Mouse (Mus musculus) kidney, adult 18-20 months (tissue): Measurements from ENCODE around the gene Il11.
A peak's percentile ranks its signal among the peaks of the same experiment; 100 is the strongest.

Source experiments
- DNase-seq: peaks from one replicate; pipeline ENCODE4 v3.0.0; 2021

Gene Il11

DNA sequence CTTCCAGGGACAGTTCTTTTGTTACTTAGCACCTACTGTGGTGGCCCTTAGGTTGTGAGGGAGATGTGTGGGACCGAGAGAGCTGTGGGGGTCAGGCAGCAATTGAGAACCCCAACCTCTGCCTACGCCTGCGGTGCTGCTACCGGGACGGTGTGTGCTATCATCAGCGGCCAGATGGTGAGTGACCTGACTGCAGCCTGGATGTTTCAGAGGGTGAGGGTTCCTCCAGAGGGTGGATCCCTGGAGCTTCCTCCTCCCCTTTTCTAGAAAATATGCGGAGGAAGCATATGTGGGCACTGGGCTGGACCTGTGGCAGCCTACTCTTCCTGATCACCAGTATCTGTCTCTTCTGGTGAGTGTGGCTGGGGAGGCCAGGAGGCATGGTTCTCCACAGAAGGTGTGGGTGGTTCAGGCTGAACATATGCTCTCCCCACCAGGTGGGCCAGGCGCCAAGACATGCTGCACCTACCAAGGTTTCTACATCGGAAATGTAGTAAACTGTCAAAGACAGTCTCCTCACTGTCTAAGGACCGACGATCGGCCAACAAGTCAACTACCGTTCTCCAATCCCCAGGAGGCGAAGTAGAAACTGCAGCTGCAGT, 1.1 kb upstream of the Il11 start:
- no peak for DNase-seq

DNA sequence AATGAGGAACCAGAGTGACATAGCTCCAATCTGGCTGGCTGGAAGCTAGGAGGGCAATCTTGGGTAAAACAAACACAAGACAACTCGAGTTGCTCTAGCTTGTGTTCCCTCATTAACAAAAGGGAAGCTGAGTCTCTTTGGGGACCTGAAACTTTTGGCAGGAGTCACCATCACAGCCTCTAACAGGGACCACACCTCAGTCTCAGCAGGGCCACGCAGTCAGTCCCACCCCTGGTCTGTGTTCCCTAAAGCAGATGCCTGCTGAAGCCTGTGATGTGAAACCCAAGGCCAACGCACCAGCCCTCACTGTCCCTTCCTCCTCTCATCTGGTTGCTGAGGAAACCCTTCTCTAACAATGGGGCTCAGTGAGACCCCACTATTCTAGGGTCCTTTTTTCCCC, 529 bp downstream of the Il11 start:
- DNase-seq: no peak

DNA sequence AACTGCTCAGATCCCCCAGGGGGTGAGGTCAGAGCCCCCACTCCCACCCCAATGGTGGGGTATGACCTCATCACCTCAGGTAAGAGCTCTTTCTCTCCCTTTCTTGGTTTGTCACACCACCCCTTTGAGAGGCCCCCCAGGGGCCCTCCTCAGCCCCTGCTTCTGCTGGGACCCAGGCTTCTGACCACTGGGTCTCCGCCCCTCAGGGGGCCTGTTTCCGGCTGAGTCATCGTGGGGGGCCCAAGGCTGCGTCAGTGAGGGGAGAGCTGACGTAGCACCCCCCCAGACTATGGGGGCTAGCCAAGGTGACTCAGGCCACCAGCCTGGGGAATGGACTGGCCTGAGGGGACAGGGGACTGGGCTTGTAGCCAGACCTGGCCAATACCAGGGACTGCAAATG, 2.7 kb downstream of the Il11 start:
- DNase-seq: no peak

DNA sequence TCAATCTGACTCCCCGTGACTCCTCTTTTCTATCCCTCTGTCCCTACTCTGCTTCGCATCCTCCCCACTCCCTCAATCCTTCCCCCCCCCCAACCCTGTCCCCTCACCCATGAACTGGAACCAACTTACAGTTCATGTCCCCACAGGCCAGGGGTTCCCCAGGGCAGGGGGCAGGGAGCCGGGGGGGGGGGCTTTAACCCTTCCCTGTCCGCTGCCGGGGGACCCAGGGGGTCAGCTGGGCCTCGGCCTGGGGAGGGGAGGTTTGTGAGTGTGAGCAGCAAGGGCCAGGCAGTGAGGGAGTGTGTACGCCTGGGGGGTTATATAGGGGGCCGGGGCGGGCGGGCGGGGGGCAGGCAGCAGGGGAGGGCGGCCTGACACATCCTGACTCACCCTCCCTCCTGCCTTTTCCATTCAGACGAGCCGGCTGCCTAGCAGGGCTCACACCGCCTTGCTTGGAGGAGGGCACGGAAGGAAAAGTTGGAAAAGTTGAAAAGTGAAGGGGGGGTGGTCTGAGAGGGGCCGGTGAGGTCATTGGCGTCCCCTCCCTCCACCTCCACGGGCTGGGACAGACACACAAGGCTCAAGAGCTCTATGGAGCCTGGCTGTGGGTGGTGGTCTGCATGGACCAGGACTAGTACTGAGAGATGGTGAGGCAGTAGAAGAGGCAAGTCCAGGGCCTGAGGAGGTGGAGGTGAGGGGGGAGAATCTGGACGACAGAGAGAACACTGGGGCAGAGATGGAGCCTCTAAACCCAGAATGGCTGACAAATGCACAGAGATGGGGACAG, 4.6 kb downstream of the Il11 start:
- no peak for DNase-seq

DNA sequence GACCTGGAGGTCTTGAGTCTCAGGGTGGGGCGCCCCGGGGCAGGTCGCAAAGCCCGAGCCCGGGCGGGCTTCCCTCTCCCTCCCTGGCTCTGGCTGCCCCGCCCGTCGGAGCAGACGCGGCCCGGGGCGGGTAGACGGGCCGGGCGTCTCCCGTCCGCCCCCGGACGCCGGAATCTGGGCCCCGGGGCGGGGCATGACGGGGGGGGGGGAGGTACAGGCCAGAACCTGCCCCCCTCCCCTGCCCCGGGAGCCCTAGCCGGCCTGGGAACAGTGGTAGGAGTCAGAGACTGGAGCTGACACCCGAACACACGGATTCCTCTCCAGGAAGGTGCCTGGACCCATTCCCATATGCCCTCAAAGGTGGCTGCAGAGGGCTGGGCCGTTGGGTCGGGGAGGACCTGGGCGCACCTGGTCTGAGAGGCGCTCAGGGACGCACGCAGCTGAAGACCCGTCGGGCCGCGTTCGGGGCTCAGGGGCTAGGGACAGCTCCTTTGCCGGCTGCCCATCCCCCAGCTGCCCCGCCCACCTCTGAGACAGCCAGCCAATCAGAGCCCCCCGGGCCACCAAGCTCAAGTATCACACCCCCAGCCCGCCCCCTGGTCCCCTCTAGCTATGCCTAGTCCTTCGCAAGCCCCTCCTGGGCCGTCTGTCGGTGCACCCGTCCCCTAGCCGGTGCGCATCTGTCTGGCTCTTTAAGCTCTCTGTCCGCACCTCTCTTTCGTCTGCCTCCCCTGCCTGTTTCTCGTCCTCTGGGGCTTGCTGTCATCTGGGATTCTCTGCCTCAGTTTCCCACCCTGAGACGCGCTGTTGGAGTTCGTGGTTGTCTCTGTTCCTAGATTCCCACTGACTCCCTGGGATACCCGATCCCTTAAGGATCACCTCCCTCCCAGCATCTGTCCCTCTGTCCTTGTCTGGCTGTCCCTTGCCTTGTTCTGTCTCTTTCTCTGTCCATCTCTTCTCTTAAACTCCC, 5.5 kb downstream of the Il11 start:
- peak; percentile 57 for DNase-seq

DNA sequence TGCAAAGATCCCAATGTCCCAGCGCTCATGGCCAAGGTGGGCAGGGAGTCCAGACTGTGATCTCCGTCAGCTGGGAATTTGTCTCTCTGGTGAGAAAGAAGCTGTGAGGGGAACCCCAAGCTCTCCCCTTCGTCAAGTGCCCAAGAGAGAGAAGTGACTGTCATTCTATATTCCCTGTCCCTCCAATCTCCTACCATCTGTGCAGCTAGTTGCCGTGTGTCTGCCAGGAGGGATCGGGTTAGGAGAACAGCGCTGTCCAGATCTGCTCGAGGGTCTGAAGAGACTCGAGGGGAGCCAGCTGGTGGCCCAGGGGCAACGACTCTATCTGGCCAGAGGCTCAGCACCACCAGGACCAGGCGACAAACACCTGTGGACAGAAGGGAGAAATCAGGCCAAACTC, 6.5 kb downstream of the Il11 start:
- DNase-seq: no peak

DNA sequence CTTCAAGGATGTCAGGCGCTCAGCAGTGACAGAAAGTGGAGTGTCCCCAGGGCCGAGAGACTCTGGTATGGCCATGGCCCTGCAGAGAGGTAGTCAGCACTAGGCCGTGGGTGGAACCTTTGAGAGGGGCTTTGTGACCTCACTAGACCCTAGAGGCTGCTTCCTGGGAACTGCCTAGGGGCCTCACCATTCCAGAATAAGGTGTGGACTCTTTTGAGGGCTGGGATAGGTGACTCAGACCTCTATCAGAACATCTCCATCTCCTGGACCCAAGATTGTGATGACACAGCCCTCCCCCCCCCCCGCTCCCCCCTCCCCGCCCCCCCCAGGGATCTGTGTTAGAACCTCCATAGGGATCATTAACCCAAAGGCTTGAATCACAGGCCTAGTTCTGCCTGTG, 11.5 kb downstream of the Il11 start, which contains the start of gene Fam71e2:
Gene Fam71e2, minus strand, starts transcription at position 101 of the 400 bp plus-strand sequence.
- no peak for DNase-seq

DNA sequence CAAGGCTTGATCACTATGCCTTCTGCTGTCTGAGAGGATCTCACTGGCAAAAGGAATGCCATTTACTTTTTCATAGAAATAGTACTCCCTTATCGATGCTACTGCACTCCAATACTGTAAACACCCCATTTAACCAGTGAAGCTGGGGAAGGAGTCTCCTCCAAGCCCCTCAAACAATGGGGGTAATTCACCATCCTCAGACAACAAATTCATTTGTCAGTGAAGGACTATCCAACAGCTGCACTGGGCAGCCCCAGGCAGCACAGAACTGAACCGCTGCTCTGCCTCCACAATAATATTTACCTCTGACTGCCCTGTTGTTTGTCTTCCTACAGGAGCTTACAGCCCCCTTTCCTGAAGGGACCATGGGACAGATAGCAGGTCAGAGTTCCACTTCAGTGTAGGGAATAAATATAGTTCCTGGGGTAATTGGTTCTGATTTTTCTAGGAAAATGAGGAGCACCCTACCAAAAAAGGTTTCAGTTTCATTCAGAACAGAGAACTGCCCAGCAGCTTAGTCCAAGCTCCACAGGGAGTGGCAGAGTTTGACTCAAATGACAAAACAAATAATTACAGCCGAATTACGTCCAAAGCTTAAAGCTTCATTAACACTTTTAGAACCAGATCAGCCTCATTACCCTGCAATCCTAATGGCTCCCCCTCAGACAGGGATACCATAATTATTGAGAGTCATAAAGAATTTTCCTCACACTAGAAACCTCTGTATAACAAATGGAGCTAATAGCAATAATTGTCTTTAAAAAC, 17.5 kb downstream of the Il11 start:
- DNase-seq: no peak

DNA sequence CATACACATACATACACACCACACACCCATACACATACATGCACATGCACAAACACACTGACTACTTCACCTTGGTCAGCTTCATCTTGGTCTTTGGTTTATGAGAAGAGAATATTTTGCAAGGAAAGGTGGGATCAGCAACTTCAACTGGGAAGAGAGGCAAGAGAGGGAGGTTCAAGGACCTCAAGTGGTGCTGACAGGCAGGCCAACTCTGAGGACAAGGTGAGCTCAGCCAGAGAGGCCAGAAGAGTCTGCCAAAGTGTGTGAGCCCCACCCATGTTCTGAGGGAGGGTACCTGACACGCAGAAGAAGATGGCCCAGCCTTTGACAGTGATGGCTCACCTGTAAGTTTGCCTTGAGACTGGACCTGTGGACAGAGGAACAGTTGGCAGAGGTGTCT, 23.0 kb downstream of the Il11 start:
- DNase-seq: no peak

DNA sequence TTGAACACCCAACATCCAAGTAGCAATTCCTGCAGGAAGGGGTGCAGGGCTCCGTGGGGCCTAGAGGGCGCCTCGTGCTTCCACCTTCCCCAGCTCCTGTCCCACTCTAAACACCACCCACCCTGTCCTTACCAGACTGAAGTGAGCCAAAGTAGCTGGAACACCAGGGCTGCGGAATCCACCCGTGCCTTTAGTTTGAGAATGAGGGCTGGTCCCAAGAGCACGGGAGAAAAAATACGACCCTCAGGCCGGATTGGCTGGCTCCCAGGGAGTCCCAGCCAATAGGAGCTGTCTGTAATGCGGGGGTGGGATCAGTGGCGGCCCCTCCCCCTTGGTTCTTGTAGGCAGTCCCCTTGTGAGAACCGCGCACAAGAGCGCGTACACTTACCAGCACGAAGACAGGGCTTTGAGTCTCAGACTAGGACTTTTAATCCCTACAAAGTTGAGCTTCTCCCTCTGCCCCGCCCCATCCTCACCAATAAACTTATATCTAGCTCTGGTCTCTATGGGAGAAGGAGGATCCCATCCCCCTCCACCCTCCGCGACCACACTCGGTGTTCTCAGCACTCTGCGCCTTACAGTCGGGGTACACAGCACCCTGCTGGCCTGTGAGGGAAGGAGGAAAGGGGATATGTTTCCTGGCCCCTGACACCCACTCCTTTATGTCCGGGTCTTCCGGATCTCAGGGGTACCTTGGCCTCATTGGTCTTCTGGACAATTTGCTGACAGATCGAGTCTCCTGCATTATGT, 29.7 kb downstream of the Il11 start, which contains the start of gene Cox6b2:
Gene Cox6b2, minus strand, starts transcription at position 274 of the 750 bp plus-strand sequence.
- peak; percentile 77 for DNase-seq

DNA sequence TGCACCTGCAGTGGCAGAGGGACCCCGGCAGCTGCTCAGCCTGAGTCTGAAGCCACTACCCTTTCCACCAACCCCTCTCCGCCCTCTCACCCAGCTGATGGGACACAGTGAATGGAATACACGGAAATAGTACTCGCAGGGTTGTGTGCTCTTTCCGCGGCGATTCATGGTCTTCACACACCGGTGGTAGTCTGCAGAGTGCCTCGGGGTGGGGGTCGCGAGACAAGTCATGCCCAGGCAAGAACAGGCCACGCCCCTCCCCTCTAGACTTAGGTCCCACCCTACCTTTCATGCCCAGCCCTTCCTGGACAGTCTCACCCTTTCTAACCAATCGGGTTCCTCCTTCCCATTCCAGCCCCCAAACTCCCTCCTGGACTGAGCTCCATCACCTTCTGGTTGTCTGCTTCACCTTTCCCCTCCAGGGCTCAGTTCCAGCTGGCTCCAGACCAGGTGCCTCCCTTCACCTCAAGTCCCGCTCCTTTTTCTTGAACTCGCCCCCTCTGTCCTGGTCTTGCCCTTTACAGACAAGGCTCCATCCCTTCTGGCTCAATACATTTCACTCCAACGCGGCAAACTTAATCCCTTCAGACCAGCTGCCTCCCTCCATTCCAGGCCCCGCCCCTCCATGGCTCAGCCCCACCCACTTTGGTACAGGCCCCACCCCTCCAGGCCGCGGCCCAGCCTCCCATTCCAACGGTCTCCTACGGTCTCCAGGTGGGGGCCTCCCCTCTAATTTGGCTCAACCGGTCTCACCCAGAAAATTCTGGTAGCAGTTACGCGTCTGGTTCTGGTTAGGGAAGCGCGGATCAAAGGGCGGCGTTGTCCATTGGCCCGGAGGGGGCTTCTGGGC, 30.5 kb downstream of the Il11 start:
- DNase-seq: peak; percentile 55

DNA sequence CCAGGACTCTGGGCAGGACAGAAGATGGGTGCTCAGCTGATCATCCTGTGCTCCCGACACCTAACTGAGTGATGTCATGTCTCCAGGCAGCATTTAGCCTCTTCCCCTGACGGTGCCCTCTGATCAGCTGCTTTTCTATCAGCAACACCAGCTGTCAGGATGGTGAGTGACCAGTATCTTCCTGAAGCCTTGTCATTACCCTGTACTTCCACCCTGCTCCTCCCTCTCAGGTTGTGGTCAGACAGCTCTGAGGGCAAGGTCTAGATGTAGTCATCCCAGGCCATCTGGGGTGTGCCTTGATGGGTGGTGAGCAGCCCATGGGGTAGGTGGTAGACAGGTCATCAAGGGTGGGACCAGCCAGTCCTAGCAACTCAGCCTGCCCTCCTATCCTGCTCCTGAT, 33.5 kb downstream of the Il11 start:
- no peak for DNase-seq

DNA sequence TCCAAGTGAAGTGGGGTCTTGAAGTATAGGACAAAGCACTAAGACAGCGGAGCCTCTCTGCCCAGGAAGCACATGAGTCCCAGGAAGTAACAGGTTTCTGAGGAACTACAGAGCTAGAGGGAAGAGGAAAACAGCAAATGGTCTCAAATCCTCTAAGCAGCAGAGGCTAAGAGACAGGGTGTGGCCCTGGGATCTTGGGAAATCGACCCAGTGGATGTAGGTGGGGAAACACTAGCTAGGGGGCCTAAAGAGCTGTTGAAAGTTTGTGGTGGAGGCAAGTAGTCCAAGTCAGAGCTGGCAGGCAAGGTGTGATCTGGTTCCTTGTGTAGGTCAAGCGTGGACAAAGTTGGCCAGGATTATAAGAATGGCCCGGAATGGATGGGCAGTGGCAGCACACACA, 34.3 kb downstream of the Il11 start:
- no peak for DNase-seq

DNA sequence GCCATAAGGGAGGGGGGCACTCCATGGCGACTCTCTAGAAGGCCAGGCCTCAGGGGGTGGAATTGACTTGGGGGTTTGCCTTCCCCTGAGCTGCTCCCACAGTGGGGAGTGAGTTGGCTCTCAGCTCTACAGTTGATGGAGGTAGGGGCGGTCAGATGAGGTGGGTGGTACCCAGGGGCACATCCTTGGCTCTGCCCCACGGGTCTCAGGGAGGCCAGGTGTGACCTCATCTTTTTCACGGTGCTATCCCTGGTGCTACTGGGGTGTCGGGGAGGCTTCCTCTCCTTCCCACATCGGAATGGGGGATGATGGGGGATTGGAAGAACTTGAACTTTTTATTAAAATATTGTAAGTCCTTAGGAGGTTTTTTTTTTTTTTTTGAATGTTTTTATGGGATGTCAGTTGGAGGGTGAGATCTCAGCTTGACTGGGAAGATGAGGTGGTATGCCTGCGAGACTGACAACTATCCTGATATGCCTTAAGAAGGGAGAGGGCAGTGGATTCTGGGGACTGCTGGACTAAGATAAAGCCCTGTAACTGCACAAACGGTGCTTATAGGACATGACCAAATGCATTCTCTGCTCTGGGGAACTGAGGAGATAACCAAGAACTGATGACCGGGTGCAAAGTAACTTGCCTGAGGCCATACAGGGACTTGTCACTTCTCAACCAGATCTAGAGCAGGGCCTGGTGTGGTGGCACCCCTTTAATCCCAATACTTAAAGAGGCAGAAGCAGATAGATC, 35.3 kb downstream of the Il11 start:
- no peak for DNase-seq

DNA sequence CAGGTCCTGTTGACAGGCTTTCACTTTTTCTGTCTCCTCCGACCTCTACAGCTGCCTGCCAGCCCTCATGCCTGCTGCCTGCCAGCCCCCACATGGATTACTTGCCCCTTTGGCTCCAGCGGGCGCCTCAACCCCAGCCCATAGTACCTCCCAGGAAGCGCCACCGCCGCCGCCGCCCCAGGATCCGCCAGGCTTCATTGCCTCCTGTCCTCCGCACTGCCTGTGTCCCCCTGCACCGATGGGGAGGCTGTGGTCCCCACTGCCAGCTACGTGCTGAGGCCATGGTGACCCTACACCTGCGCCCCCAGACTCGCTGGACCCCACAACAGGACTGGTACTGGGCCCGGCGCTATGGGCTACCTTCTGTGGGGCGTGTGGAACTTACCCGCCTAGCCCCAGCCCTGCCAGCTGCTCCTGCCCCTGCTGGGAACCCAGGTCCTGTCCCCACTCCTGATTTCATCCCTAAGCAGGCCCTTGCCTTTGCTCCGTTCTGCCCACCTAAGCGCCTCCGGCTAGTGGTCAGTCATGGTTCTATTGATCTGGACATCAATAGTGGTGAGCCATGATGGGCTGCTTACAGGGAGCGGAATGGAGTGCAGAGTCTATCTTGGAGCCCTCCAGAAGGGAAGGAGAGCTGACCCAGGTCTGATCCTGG, 36.2 kb downstream of the Il11 start:
- DNase-seq: no peak

DNA sequence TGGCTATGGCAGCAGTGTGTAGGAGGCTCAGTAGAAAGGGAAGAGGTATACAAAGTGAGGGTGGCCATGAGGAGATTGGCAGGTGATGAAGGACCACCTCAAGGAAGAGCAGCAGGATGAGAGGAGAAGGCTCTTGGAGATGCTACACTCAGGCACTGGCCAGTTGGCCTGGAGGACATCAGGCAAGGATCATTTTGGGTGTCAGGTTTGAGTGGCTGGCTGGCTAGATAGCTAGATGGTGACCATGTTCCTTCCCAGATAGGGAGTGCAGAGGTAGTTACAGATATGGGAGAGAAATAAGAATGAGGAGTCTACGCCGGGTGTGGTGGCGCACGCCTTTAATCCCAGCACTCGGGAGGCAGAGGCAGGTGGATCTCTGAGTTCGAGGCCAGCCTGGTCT, 37.8 kb downstream of the Il11 start:
- no peak for DNase-seq

DNA sequence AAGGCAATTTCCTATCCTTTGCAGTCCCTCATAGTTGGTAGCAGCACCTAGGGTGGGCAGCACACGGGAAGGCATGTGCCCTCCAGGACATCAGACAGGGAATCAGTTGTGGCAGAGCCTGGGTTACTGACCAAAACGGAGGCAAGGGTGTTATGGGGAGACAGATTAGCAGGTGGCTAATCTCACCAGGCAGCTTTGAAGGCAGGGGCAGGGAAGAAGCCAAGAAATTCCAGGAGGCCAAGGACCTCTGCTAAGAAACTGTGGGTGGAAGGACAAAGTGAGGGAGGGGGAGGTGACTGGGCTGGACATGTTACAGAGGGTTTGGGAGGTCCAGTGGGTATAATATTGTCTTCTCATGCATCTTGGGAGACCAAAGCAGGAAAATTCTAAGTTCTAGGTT, 39.3 kb downstream of the Il11 start:
- no peak for DNase-seq

DNA sequence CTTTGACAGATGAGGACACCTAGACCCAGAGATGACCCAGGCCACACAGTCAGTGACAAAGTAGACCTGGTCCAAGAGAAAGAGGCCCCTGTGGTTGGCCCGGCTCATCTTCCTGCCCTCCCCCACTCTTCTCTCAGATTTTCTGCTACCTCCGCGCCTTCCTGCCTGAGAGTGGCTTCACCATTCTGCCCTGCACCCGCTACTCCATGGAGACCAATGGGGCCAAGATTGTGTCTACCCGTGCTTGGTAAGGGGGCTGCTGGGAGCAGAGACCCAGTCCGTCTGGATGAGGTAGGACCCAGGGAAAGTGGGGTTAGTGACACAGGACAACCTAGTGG, 40.2 kb downstream of the Il11 start:
- no peak for DNase-seq

DNA sequence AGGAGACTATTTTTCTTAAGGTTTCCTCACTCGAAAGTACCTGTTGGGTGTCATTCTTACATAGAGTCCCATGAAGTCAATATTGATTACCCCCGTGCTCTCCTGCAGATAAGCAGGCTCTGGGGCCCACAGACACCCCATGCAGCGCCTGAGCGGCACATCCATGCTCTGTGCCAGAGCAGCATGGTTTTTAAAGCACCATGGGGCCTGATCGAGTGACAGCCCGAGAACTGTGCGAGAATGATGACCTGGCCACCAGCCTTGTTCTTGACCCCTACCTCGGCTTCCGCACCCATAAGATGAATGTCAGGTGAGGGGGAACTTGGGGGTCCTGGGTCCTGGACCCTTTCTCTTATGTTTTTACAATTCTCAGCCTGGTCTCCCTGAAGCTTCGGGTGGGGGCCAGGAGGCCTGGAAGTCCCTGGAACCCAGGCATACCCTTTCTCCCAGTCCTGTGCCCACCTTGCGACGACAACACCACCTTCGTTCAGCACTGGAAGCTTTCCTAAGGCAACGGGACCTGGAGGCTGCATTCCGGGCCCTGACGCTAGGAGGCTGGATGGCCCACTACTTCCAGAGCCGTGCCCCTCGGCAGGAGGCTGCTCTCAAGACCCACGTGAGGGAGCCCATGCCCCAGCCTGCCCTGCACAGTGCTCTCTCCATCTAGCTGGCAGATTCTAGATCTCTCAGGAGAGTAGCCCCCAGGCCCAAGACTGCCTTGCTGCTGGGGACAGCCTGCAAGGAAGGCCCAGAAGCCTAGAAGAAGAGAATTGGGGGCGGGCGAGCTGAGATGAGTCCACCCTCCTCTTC, 40.8 kb downstream of the Il11 start:
- no peak for DNase-seq
